Mouse (Mus musculus) frontal cortex, postnatal 10 days (tissue): ENCODE results near the gene Smg6.
A peak's percentile ranks its signal among the peaks of the same experiment; 100 is the strongest.

Experiments used
- DNase-seq, 2 experiments: peaks; one replicate each; pipeline ENCODE4 v3.0.0; 2022; ENCODE audit warnings: low spot score in 2 of 2, mixed read lengths in 1 of 2

Gene Smg6

DNA sequence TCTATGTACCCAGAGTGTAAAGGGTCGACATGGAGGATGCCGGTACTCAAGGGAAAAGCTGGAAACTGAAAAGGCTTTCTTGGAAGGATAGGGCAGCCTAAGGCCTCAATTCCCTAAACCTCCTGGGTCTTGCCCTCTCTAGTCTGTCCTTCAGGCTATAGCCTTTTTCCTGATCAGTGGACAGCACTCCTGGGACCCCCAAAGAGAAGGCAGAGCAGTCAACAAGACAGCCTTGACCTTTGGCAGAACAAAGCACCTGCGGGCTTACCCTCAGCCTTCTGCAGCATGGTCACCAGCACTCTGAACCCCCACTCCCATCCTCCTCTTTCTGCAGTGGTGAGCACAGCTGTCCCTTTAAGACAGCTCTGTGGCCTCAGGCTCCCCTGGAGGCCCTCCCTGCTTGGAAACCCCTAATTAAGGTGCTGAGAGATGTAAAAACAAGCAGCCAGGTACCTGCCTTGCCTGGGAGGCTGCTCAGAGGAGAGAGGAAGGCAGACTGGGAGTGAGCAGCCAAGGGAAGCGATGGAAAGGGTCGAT is 265.4 kb downstream of the Smg6 start, which contains the start of gene Dph1:
TSS of gene Dph1 (minus strand) at position 337 of the 537 bp plus-strand sequence.
- no peak for DNase-seq

DNA sequence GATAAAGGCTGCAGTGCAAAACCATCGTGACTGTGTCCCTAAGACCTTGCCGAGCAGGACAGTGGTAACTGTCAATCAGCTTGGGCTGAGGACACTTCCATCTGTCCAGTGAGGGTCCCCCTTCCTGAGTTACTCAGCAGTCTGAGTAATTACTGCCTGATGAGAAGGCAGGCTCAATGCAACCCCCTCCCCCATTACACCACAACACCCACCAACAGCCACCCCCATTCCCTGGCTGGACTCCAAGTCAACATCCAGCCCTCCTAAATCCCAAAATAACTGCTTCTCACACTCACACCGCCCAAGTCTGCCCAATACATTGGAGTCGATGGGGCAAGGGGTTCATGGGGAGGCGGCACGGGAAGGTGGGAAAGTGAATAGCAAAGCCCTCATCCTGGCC is 266.2 kb downstream of the Smg6 start:
- DNase-seq, result no peak

DNA sequence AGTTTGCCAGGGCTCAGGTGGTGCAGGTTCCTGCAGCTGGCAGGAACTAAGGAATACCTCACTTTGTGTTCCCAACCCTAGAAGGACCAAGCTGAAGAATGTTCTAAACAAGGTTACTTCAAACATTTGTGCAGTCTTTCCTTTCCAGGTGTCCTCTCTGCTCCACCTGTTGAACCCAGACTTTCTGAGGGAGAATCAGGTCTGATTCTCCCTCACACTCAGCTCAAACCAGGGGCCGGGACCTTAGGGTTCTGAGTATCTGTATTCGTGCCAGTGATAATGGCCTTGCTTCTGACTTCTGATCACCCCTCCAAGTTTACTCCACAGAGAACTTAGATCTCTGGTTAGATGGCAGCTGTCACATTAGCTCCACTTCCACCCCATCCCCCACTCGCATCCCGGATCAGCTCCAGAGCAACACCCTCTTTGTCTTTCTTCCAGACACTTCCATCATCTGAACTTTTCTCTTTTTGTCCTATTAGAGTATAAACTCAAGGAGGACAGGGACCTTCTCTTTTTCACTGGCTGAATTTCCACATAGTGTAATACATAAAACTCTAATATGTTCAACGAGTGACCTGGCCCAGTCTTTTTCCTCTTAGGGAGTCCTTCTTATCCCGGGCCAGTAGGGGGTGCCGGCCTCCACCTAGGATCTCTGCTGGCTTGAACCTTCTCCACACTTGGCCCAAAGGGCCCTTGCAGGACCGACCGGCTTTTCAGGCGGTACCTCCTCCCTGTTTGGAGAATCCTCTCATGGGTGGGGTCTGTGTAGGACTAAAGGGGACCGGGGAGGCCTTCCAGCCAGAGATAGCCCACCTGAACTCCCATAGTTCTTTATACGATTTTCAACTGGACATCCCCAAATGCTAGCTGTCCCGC is 267.0 kb downstream of the Smg6 start:
- peak in 1 of 2 experiments; percentile 77 for DNase-seq

DNA sequence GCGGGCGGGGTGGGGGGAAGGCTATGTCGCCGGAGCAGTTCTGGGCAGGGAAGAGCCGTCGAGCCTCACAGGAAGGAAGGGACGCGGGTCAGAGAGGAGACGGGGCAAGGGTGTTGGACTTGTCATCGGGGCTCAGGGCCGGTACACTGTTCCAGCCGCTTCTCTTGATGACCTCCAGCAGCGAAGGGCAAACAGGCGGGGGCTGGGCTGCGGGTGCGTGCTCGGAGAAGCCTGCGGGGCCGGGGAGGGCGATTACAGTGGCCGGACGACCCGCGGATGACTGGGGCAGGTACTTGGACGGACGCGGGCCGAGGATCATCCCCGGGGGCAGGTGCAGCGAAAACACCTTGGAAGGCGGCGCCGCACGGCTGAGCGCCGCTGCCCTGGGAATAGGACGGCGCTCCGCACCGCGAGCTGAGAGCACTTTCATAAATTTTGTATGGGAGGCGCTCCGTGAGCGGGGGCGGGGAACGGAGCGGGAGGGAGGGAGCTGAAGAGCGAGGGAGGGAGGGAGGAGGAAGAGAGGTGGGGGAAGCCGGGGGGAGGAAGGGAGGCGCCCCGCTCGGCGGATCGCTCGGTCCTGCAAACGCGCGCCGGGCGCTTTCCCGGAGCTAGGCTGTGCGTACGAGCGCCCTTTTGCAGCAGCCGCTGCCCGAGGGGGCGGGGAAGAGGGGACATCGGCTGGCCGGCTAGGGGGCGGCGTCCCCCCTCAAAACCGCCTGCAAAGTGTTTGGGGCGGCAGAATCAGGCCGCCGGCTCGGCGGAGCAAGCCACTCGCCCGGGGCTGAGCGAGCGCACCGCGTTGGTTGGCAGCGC is 267.8 kb downstream of the Smg6 start, which contains the start of gene Rtn4rl1:
TSS of gene Rtn4rl1 (plus strand) at position 528 of the 816 bp plus-strand sequence.
- DNase-seq, result peak in 1 of 2 experiments; percentile 71

DNA sequence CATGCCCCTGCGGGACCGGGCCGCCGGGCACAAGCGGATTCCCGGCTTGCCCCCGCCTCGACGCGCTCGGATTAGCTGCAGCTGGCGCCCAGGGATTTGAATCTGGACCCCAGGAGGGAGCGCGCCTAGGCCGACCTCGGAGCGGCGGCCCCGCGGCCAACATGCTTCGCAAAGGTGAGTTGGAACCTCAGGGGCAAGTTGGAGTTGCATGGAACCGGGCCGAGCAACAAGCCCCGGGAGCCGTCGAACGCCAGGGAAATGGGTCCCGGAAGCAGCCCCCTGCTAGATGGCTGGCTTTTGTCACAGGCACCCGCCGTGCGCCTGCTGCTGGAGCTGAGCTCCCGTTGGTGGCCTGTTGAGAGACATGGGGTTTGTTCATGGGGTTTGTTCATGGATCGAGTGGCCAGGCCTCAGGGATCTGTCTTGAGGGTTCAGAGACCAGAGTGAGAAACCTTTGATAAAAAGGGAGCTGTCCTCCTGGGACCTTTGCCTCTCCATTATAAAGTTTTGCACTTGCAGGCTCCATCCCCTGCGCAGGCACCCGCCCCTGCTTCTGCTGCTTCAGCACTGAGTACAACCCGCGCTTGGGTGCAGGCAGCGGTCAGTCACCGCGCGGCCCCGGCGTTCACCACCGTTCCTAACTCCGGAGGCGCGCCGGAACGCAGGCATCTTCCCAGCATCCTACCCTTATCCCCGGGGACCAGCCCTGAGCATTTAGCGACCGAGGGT is 268.7 kb downstream of the Smg6 start:
- DNase-seq, result no peak

DNA sequence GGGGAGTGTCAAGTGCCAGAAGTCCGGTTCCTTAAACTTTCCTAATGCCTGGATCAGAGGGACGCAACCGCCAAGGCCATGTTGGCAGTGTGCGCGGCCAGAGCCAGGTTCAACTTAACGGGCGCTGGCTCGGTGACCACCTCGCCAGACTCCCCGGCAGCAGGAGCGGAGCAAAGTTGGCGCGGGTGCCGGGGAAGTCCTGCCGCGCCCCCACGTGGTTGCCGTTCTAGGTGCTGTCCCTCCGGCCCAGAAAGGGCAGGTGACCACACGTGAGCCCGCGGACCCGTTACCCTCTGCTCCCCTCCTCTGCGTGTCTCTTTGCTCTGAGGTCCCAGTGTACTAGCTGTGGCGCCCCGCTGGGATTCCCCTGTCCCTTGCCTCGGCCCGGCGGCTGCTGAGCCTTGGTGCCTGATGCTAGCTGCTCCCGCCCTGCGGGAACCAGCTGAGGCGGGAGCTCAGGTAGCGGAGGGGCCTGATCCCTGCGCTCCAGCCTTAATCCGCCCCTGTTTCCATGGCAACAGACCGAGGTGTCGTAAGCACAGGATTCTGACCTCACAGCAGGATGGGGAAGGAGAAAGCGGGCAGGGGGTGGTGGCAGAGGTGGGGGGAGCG is 269.3 kb downstream of the Smg6 start:
- peak in 1 of 2 experiments; percentile 59 for DNase-seq

DNA sequence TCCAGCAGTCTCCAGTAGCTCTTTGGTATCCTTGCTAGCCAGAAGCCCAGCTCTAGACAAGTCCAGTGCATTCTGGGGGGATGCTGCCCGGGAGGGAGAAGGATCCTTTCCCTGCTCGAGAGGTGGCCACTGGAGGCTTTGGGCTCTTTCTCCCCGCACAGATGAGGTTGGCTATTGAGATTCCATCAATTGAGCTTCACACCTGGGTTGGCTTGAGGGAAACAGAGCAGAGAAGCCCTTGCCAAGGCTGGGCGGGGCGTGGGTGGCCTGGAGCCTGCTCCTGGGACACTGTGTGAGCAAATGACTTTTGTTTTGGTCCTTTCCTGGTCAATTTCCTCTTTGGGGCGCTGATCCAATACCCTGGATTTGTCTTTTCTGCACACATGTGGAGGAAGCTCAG is 270.5 kb downstream of the Smg6 start:
- no peak for DNase-seq

DNA sequence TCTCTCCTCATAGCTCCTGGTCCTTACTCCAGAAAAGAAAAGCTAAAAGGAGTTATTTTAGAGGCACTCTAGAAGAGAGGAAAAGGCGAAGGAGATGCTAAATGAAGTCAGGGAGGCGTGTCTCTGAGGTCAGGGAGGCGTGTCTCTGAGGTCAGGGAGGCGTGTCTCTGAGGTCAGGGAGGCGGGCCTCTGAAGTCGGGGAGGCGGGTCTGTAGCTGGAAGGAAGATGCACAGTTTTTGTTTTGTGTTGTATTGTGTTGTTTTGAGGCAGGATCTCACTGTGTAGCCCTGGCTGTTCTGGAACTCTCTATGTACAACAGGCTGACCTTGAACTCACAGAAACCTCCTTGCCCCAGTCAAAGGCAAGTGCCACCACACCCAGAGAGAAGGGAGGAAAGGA is 272.3 kb downstream of the Smg6 start:
- DNase-seq, result no peak

DNA sequence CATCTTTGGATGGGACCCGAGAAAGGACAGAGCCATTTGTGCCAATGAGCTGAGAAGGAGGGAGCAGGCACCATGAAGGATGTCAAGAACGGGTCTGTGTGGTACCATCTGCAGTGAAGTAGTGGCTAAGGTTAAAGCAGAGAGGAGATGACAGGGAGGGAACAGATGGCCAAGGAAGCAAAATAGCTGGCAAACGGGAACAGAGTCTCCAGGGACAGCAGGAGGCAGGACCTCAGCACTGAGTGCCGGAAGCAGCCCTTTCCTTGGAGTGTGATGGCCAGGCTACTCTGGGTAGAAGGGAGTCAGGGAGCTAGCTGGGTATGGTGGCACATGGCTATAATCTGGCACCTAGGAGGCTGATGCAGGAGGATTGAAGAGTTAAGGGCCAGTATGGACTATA is 273.2 kb downstream of the Smg6 start:
- no peak for DNase-seq

DNA sequence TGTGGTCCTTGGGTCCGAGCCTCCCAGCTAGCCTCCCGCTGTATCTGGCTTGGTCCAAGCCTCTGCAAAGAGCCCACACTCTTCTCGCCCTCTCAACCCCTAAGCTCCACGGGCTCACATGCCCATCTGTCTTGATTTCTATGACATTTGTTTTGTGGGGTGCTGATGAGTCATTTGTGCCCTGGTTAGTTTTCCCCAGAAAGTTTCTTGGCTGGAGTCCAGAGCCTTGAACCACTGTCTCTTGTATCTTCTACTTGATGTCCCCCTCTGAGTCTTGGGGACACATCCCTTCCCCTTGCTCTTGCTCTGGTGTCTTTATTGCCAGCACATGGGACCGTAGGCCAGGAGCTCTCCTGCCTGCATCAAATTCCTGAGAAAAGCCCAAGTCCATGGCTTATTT is 274.3 kb downstream of the Smg6 start:
- DNase-seq, result no peak

DNA sequence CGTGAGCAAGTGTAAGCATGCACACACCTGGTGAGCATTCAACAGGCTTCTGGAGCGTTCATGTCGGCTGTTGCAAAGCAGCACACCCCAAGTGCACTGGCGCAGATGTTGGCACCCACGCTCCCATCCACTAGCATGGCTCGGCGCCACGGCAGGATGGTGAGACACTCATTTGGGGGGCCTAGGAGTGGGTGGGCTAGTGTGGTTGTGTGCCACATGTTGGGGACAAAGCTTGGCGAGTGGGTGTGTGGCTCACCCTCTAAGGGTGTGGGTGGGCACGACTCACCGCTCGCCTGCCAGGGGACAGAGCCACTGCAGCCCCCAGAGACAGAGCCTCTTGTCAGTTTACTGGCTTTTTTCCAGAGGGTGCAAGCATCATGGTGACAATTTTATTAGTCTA is 275.3 kb downstream of the Smg6 start:
- DNase-seq, result no peak

DNA sequence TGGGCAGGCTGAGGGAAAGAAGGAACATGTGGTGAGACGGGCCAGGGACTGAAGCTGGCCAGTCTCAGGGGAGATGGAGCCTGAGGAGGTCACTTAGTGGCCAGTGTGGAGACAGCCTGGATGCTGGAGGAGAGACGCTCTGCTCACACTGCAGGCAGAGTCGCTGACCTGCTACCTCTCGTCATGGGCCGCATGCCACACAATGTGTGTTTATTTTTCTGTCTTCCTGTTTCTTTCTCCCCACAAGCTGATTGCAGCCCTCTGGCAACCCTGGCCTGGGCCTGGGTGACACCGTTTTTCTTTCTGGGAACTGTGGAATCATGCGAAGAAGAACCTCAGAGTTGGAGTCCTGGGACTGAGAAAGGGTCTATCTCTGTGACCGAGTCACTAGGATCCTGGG is 276.1 kb downstream of the Smg6 start:
- DNase-seq, result no peak

DNA sequence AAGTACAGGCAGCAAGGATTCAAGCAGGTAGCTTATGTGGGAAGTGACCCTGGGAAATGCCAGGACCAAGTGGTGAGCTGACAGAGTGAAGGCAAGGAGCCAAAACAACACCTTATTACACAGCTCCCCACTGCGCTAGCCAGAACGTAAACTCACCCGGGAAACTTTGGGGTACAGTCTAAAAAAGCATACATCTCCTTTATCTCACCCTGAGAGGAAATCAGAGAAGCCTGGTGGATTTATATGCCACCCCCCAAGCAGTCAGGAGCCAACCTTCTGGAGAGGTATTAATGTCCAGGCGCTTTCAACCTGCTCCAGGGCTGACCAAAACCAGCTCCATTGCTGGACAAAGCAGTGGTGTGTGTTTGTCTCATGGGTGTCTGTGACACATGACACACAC is 278.3 kb downstream of the Smg6 start:
- DNase-seq, result no peak

DNA sequence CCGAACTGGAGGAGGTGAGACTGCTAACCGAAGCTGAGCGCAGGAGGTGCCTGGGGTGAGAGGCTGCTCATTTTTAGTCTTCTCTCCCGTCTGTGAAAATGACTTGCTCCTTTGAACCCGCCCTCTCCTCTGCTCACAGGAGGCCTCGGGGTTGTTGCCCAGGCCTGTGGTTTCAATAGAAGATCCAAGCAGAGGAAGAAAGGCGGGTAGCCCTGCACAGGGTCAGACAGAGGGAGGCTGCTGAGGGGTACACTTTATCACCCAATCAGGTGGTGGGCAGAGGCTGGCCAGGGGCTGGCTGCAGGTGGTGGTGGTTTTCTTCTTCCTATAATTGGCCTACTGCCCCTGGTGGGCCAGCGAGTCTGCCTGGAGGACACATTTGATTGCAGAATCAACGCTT is 278.8 kb downstream of the Smg6 start:
- DNase-seq, result no peak

DNA sequence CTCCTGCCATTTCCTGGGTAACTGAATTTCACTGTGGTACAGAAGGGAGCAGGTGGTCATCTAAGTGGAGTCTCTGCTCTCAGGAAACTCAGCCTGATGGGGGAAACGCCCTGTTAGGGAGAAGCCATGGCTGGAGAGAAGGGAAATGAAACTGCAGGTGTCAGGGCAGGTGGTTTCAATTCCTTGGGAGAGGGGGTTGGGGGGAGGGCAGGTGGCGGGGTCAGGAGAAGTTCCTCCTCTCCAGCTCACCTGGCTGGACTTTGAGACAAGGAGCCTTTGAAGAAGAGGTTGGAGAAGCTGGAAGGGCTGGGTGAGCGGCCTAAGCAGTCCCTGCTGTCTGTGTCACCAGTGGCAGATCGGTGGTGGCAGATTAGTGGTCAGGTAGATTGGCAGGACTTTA is 280.7 kb downstream of the Smg6 start:
- no peak for DNase-seq

DNA sequence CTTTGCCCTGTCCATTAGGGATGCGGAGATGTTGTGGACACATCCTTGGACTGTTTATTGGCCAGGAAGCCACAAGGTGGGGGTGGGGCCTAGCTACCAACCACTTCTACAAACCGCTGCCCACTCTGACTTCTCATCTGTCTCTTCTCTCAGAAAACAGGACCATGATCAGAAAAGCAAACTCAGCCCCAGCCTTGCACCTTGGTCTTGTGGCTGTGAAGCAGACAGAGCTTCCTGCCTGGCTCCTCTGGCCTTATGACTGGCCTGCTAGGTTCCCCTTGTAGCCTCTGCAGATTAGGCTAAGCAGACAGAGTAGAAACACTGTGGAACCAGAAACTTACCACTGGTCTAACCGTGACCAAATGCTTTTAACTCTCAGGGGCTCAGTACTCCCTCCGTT is 283.7 kb downstream of the Smg6 start:
- no peak for DNase-seq

DNA sequence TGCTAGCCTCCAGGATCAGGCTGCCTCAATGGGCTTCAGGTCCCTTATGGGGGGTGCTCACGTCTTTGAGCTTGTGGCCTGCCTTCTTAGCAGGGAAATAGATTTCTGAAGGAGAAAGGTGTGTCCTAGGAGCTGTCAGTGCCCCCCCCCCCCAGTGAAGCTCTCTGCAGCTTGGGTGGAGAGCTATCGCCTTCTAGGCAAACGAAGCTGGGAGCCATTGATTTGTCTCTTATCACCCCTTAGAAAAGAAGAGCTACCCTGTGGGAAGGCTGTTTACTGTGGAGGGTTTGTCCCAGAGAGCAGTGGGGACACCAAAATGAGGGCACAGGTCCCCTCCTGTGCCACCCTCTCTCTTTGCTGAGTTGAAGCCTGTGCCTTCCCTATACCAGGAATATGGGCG is 284.5 kb downstream of the Smg6 start:
- no peak for DNase-seq

DNA sequence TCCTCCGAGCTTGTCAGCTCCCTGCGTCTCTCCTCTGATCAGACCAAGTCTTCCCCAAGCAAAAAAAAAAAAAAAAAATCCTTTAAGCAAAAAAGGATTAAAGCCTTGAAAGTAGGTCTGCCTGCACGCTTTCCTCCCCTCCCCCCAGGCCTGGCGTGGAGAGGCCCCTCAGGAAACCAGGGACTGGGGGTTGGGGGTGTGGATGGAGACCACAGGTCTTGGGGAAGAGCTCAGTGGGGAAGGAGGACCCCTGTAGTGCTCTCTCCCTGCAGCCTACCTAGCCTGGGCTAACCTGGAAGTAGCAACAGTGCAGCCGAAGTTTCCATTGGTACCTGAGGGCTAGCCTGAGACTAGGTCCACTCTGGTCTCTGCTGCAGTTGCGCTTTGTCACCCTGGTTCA is 285.1 kb downstream of the Smg6 start:
- no peak for DNase-seq

DNA sequence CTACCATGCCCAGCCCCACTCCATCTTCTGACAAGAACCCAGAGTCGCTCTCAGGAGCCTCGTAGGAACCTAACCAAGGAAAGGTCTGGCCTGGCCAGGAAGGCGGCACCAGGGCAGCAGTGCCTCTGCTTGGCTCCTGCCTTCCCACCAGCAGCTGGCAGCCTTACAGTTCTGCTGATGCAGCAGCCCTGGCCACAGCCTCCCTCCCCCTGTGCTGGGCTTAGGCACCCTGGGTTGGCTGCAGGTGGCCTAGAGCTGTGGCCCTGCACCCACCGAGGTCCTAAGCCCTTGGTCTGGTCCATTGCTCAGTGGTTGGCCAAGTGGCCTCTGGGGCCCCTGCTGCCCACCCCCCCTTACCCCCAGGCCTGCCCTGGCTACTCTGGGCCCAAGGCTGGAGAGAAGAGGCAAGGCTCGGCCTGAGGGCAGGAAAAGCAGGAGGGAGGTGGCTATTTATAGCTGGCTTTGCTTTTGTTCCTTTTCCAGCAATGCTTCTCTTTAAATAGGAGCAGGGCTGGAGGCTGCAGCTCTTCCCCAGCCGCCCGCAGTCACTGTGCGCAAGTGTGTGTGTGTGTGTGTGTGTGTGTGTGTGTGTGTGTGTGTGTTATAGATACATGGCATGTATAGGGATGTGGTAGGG is 286.5 kb downstream of the Smg6 start:
- no peak for DNase-seq

DNA sequence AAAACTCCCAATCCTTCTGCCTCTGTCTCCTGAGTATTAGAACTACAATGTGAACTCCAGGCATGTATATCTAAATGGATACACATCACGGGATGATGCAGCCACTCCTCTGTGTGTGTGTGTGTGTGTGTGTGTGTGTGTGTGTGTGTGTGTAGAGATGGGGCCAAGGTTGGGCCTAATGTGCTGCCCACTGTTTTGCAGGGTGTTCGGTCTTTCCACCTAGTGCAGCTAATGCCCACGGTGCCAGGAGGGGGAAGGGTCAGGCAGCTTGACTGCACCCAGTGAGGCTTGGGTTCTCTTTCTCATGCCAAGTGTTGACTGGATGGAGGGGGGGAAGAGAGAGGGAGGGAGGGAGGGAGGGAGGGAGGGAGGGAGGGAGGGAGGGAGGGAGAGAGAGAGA is 287.3 kb downstream of the Smg6 start:
- DNase-seq, result no peak
